In genomic region chr6:122310187-122310820, GRCm38 (mm10) we compare ENCODE assay signal across 8 mouse cellular contexts. TPM values are rescaled to one million over a fixed set of nuclear protein-coding genes. Genes with fewer than 3 reads are reported as not detected.
DNase-seq lines count a peak whose midpoint lies in the region; ATAC-seq and TF ChIP-seq lines count a peak whose summit lies in the region.
"Had no signal": no experiment of that assay in that cellular context is flagged by ENCODE, and none has a peak within 500 bp of the region (broad histone marks: within the 10 kb centered on the region; RNA-seq: fewer than 3 reads in every experiment).

No protein-coding gene starts in this region.

- H3K9ac ChIP-seq in lung, embryonic 16.5 days (ENCODE audit: low read length) = peak overlapping the region; percentile 96
- H3K9ac ChIP-seq in limb, embryonic 15.5 days = no peak overlapping the region
- H3K9ac ChIP-seq in stomach, embryonic 16.5 days (ENCODE audit: low read length) = peak overlapping the region; percentile 96

- H3K27me3 ChIP-seq in lung, embryonic 16.5 days (ENCODE audit: control insufficient read depth, insufficient read depth, low read depth, low read length) = no peaks in the 10 kb centered on the region
- no peaks in the 10 kb centered on the region for H3K27me3 ChIP-seq in forebrain, embryonic 10.5 days (ENCODE audit: poor library complexity, severe bottlenecking)
- H3K27me3 ChIP-seq in limb, embryonic 15.5 days = no peaks in the 10 kb centered on the region
- H3K27me3 ChIP-seq in stomach, embryonic 16.5 days (ENCODE audit: control insufficient read depth, insufficient read depth, low read length) = no peaks in the 10 kb centered on the region

- no peak for TF ChIP-seq CTCF in lung, adult 2 months (IDR thresholded peaks at IDR 0.05; ENCODE audit: insufficient read depth, low read length)

- TF ChIP-seq POLR2A in lung, adult 2 months (IDR thresholded peaks at IDR 0.05; ENCODE audit: borderline replicate concordance, extremely low read depth, low read depth, low read length) = no peak

- no peak for ATAC-seq in lung, embryonic 16.5 days (ENCODE audit: low read depth)
- ATAC-seq in limb, embryonic 15.5 days (ENCODE audit: insufficient number of reproducible peaks, low FRiP score, low TSS enrichment, low read depth) = no peak
- no peak for ATAC-seq in stomach, embryonic 16.5 days (ENCODE audit: insufficient read depth, low FRiP score)

- peak overlapping the region; percentile 90 for H3K4me3 ChIP-seq in lung, embryonic 16.5 days (ENCODE audit: low read length)
- H3K4me3 ChIP-seq in lung, adult 2 months (replicated peaks; ENCODE audit: extremely low read depth, low read depth, low read length) = no peak overlapping the region
- H3K4me3 ChIP-seq in forebrain, embryonic 10.5 days = peak overlapping the region; percentile 85
- peak overlapping the region; percentile 91; the same call in 1 of the 2 replicates for H3K4me3 ChIP-seq in limb, embryonic 15.5 days
- H3K4me3 ChIP-seq in stomach, embryonic 16.5 days (replicated peaks; ENCODE audit: low read length) = peak overlapping the region; percentile 95

- H3K4me1 ChIP-seq in lung, embryonic 16.5 days (replicated peaks; ENCODE audit: control insufficient read depth, insufficient read depth, low read length) = peaks cover 15% of the 10 kb centered on the region
- H3K4me1 ChIP-seq in lung, adult 2 months (ENCODE audit: control insufficient read depth, insufficient read depth, low read length) = peaks cover 5% of the 10 kb centered on the region; the same call in 1 of the 2 replicates
- peaks cover 22% of the 10 kb centered on the region for H3K4me1 ChIP-seq in forebrain, embryonic 10.5 days
- peaks cover 22% of the 10 kb centered on the region for H3K4me1 ChIP-seq in limb, embryonic 15.5 days
- H3K4me1 ChIP-seq in stomach, embryonic 16.5 days (ENCODE audit: control insufficient read depth, insufficient read depth, low read length) = peaks cover 13% of the 10 kb centered on the region

- H3K4me2 ChIP-seq in lung, embryonic 16.5 days (ENCODE audit: low read depth, low read length) = peak overlapping the region; percentile 92
- peak overlapping the region; percentile 65 for H3K4me2 ChIP-seq in limb, embryonic 15.5 days
- peak overlapping the region; percentile 84 for H3K4me2 ChIP-seq in stomach, embryonic 16.5 days (ENCODE audit: low read depth, low read length)

- H3K36me3 ChIP-seq in lung, embryonic 16.5 days (ENCODE audit: control insufficient read depth, insufficient read depth, low read length) = peaks cover 17% of the 10 kb centered on the region
- peaks cover 35% of the 10 kb centered on the region for H3K36me3 ChIP-seq in forebrain, embryonic 10.5 days (replicated peaks)
- peaks cover 25% of the 10 kb centered on the region for H3K36me3 ChIP-seq in limb, embryonic 15.5 days
- peaks cover 16% of the 10 kb centered on the region for H3K36me3 ChIP-seq in stomach, embryonic 16.5 days (ENCODE audit: control insufficient read depth, insufficient read depth, low read length)

- H3K9me3 ChIP-seq in lung, embryonic 16.5 days (ENCODE audit: control insufficient read depth, low read length) = no peaks in the 10 kb centered on the region
- H3K9me3 ChIP-seq in forebrain, embryonic 10.5 days = no peaks in the 10 kb centered on the region
- H3K9me3 ChIP-seq in limb, embryonic 15.5 days = no peaks in the 10 kb centered on the region
- H3K9me3 ChIP-seq in stomach, embryonic 16.5 days (replicated peaks; ENCODE audit: control insufficient read depth, low read length) = no peaks in the 10 kb centered on the region

- no peak overlapping the region; the same call in 1 of the 2 replicates for H3K27ac ChIP-seq in lung, embryonic 16.5 days (ENCODE audit: low read length)
- H3K27ac ChIP-seq in forebrain, embryonic 10.5 days = no peak overlapping the region
- no peak overlapping the region for H3K27ac ChIP-seq in limb, embryonic 15.5 days
- peak overlapping the region; percentile 88; the same call in 1 of the 2 replicates for H3K27ac ChIP-seq in stomach, embryonic 16.5 days (ENCODE audit: low read length)

- DNase-seq in lung, adult 2 months = no peak
- no peak for DNase-seq in forebrain, embryonic 10.5 days (ENCODE audit: extremely low spot score, low spot score)
- no peak for DNase-seq in cerebellum, postnatal 14 days
- DNase-seq in kidney, postnatal 36 days = no peak
- DNase-seq: layer of hippocampus, postnatal 36 days had no signal

- 44% methylated on average over 5 of the region's 5 CpGs for WGBS in lung, embryonic 16.5 days
- WGBS in lung, adult 2 months = 33% methylated on average over 5 of the region's 5 CpGs
- 84% methylated on average over 5 of the region's 5 CpGs for WGBS in forebrain, embryonic 10.5 days
- 54% methylated on average over 5 of the region's 5 CpGs for WGBS in limb, embryonic 15.5 days
- 55% methylated on average over 5 of the region's 5 CpGs for whole genome bisulfite sequencing in stomach, embryonic 16.5 days

RNA-seq across cellular contexts. Expression of gene M6pr, which starts 1.8 kb away (rescaled TPM):
- 123 and 126 TPM in 2 replicates for polyA plus RNA-seq in lung, embryonic 16.5 days (2015; fragmentation: Nextera tagmentation; extraction: Ambion mirVana)
- polyA plus RNA-seq in lung, adult 2 months (2012; rRNA removed) = 49.8 and 79.0 TPM in 2 replicates
- 92.7 and 92.9 TPM in 2 replicates for polyA plus RNA-seq in forebrain, embryonic 10.5 days (2016; fragmentation: Nextera tagmentation; extraction: Ambion mirVana)
- 92.4 and 93.2 TPM in 2 replicates for polyA plus RNA-seq in limb, embryonic 15.5 days (2015; fragmentation: Nextera tagmentation; extraction: Ambion mirVana)
- polyA plus RNA-seq in stomach, embryonic 16.5 days (2015; fragmentation: Nextera tagmentation; extraction: Ambion mirVana) = 132 and 137 TPM in 2 replicates

RNA-seq across cellular contexts. Expression of gene Klrg1, which starts 27.6 kb away (rescaled TPM):
- polyA plus RNA-seq in lung, embryonic 16.5 days (2015; fragmentation: Nextera tagmentation; extraction: Ambion mirVana) = not detected in 2 replicates
- polyA plus RNA-seq in lung, adult 2 months (2012; rRNA removed) = 0.65 and 0.66 TPM in 2 replicates
- not detected in 2 replicates for polyA plus RNA-seq in forebrain, embryonic 10.5 days (2016; fragmentation: Nextera tagmentation; extraction: Ambion mirVana)
- polyA plus RNA-seq in limb, embryonic 15.5 days (2015; fragmentation: Nextera tagmentation; extraction: Ambion mirVana) = 0.14 and 0.16 TPM in 2 replicates
- 0.21 TPM in 1 of 2 replicates, not detected in the other for polyA plus RNA-seq in stomach, embryonic 16.5 days (2015; fragmentation: Nextera tagmentation; extraction: Ambion mirVana)

RNA-seq across cellular contexts. Expression of gene Phc1, which starts 30.1 kb away (rescaled TPM):
- polyA plus RNA-seq in lung, embryonic 16.5 days (2015; fragmentation: Nextera tagmentation; extraction: Ambion mirVana) = 12.9 and 15.4 TPM in 2 replicates
- polyA plus RNA-seq in lung, adult 2 months (2012; rRNA removed) = 37.6 and 45.1 TPM in 2 replicates
- polyA plus RNA-seq in forebrain, embryonic 10.5 days (2016; fragmentation: Nextera tagmentation; extraction: Ambion mirVana) = 26.2 and 29.7 TPM in 2 replicates
- 15.7 and 16.8 TPM in 2 replicates for polyA plus RNA-seq in limb, embryonic 15.5 days (2015; fragmentation: Nextera tagmentation; extraction: Ambion mirVana)
- 10.3 and 11.0 TPM in 2 replicates for polyA plus RNA-seq in stomach, embryonic 16.5 days (2015; fragmentation: Nextera tagmentation; extraction: Ambion mirVana)
